ENCODE assay signal across 7 mouse cellular contexts in the genomic region with DNA sequence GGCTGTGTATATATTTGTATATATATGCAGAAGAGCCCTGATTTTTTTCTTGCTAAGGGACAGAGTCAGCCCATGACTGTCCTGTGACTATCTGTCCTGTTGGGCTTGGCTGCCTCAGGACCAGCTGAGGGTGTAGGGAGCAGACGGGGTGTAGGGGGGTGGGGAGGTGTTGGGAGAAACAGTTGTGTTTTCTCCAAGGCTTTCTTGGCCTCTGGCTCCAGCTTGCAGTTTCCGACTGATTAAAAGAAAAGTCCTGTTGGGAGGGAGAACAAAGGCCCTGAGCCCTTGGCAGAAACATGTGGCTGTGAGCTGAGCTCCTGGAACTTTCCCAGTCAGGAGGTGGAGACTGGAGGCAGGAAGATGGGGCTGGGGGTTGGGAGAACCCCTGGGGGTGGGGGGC. TPM values are rescaled to one million over a fixed set of nuclear protein-coding genes. Genes with fewer than 3 reads are reported as not detected.
DNase-seq lines count a peak whose midpoint lies in the region; ATAC-seq and TF ChIP-seq lines count a peak whose summit lies in the region.

No protein-coding gene starts in this region.

- H3K4me3 ChIP-seq in forebrain, postnatal 0 days (ENCODE audit: low read depth, low read length), result no peak overlapping the region
- peak overlapping the region; percentile 66; the same call in 1 of the 2 replicates for H3K4me3 ChIP-seq in hindbrain, embryonic 12.5 days
- peak overlapping the region; percentile 61 for H3K4me3 ChIP-seq in neural tube, embryonic 11.5 days (ENCODE audit: low read depth, low read length)
- no peak overlapping the region for H3K4me3 ChIP-seq in thymus, adult 2 months (ENCODE audit: control insufficient read depth, insufficient read depth, low read length)

- peak; percentile 34 for ATAC-seq in forebrain, postnatal 0 days
- ATAC-seq in hindbrain, embryonic 12.5 days (ENCODE audit: low FRiP score), result no peak
- ATAC-seq in neural tube, embryonic 11.5 days (ENCODE audit: insufficient read depth, low FRiP score, low TSS enrichment), result no peak

- H3K9ac ChIP-seq in forebrain, postnatal 0 days, result no peak overlapping the region
- H3K9ac ChIP-seq in hindbrain, embryonic 12.5 days, result 0 out of 2 replicates have a peak overlapping the region, but pooled peaks have one; percentile 23
- H3K9ac ChIP-seq in neural tube, embryonic 11.5 days (ENCODE audit: low read length), result peak overlapping the region; percentile 93

- TF ChIP-seq CTCF in forebrain, postnatal 0 days (IDR thresholded peaks at IDR 0.05; ENCODE audit: low read depth), result no peak
- no peak for TF ChIP-seq CTCF in thymus, adult 2 months (IDR thresholded peaks at IDR 0.05; ENCODE audit: borderline replicate concordance, control insufficient read depth, extremely low read depth, insufficient read depth, low read length, poor library complexity)

- peak overlapping the region; percentile 31; the same call in 1 of the 2 replicates for H3K27ac ChIP-seq in forebrain, postnatal 0 days (ENCODE audit: low read depth, low read length)
- H3K27ac ChIP-seq in hindbrain, embryonic 12.5 days, result peak overlapping the region; percentile 73
- peak overlapping the region; percentile 9; the same call in 1 of the 2 replicates for H3K27ac ChIP-seq in neural tube, embryonic 11.5 days (ENCODE audit: low read depth, low read length)
- no peak overlapping the region for H3K27ac ChIP-seq in thymus, adult 2 months (ENCODE audit: control insufficient read depth, insufficient read depth, low read length)

- H3K9me3 ChIP-seq in forebrain, postnatal 0 days (ENCODE audit: low read length), result no peaks in the 10 kb centered on the region
- peaks cover 8% of the 10 kb centered on the region for H3K9me3 ChIP-seq in hindbrain, embryonic 12.5 days (replicated peaks)
- no peaks in the 10 kb centered on the region for H3K9me3 ChIP-seq in neural tube, embryonic 11.5 days (ENCODE audit: control insufficient read depth, low read length)

- WGBS in forebrain, postnatal 0 days, result 0% methylated on average over 2 of the region's 2 CpGs
- 5% methylated on average over 2 of the region's 2 CpGs for WGBS in hindbrain, embryonic 12.5 days
- 6% methylated on average over 2 of the region's 2 CpGs for WGBS in neural tube, embryonic 11.5 days
- 89% methylated on average over 2 of the region's 2 CpGs for WGBS in thymus, adult 2 months

- 0 out of 2 replicates have a peak, but pooled peaks cover 4% of the 10 kb centered on the region for H3K4me1 ChIP-seq in forebrain, postnatal 0 days (ENCODE audit: insufficient read depth)
- H3K4me1 ChIP-seq in hindbrain, embryonic 12.5 days, result peaks cover 24% of the 10 kb centered on the region
- H3K4me1 ChIP-seq in neural tube, embryonic 11.5 days (ENCODE audit: control insufficient read depth, insufficient read depth, low read length), result peaks cover 17% of the 10 kb centered on the region
- peaks cover 6% of the 10 kb centered on the region; the same call in 1 of the 2 replicates for H3K4me1 ChIP-seq in thymus, adult 2 months (replicated peaks; ENCODE audit: control insufficient read depth, insufficient read depth, low read length)

- H3K4me2 ChIP-seq in forebrain, postnatal 0 days (ENCODE audit: low read depth), result peak overlapping the region; percentile 88
- peak overlapping the region; percentile 94 for H3K4me2 ChIP-seq in hindbrain, embryonic 12.5 days (replicated peaks)
- H3K4me2 ChIP-seq in neural tube, embryonic 11.5 days (ENCODE audit: low read depth), result peak overlapping the region; percentile 90

- DNase-seq in urinary bladder, postnatal 14 days (ENCODE audit: low spot score), result peak; percentile 61
- DNase-seq in urinary bladder, adult 2 months (ENCODE audit: low spot score), result no peak
- peak; percentile 52 for DNase-seq in forebrain, postnatal 0 days
- DNase-seq in left cerebral cortex, postnatal 14 days (ENCODE audit: low spot score in 2 of 2), result peak; percentile 34 to 36
- DNase-seq in neural tube, embryonic 11.5 days (ENCODE audit: low spot score), result peak; percentile 31
- DNase-seq in thymus, adult 2 months, result no peak

- no peak for TF ChIP-seq POLR2A in thymus, adult 2 months (IDR thresholded peaks at IDR 0.05; ENCODE audit: control insufficient read depth, extremely low read depth, insufficient read depth, low read length, poor library complexity)

- no peaks in the 10 kb centered on the region for H3K27me3 ChIP-seq in forebrain, postnatal 0 days (ENCODE audit: insufficient read depth, low read length)
- peaks cover 17% of the 10 kb centered on the region for H3K27me3 ChIP-seq in hindbrain, embryonic 12.5 days
- no peaks in the 10 kb centered on the region for H3K27me3 ChIP-seq in neural tube, embryonic 11.5 days (ENCODE audit: control insufficient read depth, insufficient read depth, low read length)
- no peaks in the 10 kb centered on the region for H3K27me3 ChIP-seq in thymus, adult 2 months (ENCODE audit: control insufficient read depth, insufficient read depth, low read length)

- intact Hi-C loops in left cerebral cortex, postnatal 14 days (cut with DNase I), result no loop called here

- no peaks in the 10 kb centered on the region for H3K36me3 ChIP-seq in forebrain, postnatal 0 days (ENCODE audit: insufficient read depth)
- H3K36me3 ChIP-seq in hindbrain, embryonic 12.5 days, result peaks cover 11% of the 10 kb centered on the region; the same call in 1 of the 2 replicates
- H3K36me3 ChIP-seq in neural tube, embryonic 11.5 days (ENCODE audit: control insufficient read depth, insufficient read depth, low read length), result no peaks in the 10 kb centered on the region
- H3K36me3 ChIP-seq in thymus, adult 2 months (ENCODE audit: control insufficient read depth, insufficient read depth, low read length), result no peaks in the 10 kb centered on the region

RNA-seq across cellular contexts. Expression of a gene that starts 2.0 kb away (rescaled TPM):
- 489 and 829 TPM in 2 replicates for polyA plus RNA-seq in urinary bladder, adult 2 months (2012; rRNA removed)
- 38.2 and 60.3 TPM in 2 replicates for total RNA-seq in forebrain, postnatal 0 days (2014; rRNA removed)
- 47.1 and 50.9 TPM in 2 replicates for polyA plus RNA-seq in forebrain, postnatal 0 days (2015; fragmentation: Nextera tagmentation; extraction: Ambion mirVana)
- 110 and 127 TPM in 2 replicates for polyA plus RNA-seq in hindbrain, embryonic 12.5 days (2016; fragmentation: Nextera tagmentation; extraction: Ambion mirVana)
- total RNA-seq in left cerebral cortex, postnatal 14 days (2021), result 10 to 100 TPM in 1 of 2 experiments, 1 to 10 TPM in 1; 10.0 to 11.1 TPM
- polyA plus RNA-seq in neural tube, embryonic 11.5 days (2014; fragmentation: Nextera tagmentation; extraction: Ambion mirVana), result 115 and 120 TPM in 2 replicates
- 28.6 and 46.8 TPM in 2 replicates for polyA plus RNA-seq in thymus, adult 2 months (2012; rRNA removed)

Comparison
In these comparisons a context has a peak if more than half of its experiments do, and no peak if none do; other contexts are left out.
1. DNase-seq: peak in urinary bladder, postnatal 14 days (single experiment), forebrain, postnatal 0 days (single experiment), left cerebral cortex, postnatal 14 days (2 of 2) and neural tube, embryonic 11.5 days (single experiment); none in urinary bladder, adult 2 months (single experiment) and thymus, adult 2 months (single experiment).
2. H3K4me3 ChIP-seq: peak in hindbrain, embryonic 12.5 days (single experiment) and neural tube, embryonic 11.5 days (single experiment); none in forebrain, postnatal 0 days (single experiment) and thymus, adult 2 months (single experiment).
3. Peak in every context shown above with its lines, with median percentiles within 50 percentile points of each other: H3K4me2 ChIP-seq.